Mouse (Mus musculus): ENCODE results near the gene Bag2. TPM values are rescaled to one million over a fixed set of nuclear protein-coding genes. Genes with fewer than 3 reads are reported as not detected.

Gene Bag2
- polyA plus RNA-seq (2012; rRNA removed), result 17.3 and 17.5 TPM in 2 replicates

DNA sequence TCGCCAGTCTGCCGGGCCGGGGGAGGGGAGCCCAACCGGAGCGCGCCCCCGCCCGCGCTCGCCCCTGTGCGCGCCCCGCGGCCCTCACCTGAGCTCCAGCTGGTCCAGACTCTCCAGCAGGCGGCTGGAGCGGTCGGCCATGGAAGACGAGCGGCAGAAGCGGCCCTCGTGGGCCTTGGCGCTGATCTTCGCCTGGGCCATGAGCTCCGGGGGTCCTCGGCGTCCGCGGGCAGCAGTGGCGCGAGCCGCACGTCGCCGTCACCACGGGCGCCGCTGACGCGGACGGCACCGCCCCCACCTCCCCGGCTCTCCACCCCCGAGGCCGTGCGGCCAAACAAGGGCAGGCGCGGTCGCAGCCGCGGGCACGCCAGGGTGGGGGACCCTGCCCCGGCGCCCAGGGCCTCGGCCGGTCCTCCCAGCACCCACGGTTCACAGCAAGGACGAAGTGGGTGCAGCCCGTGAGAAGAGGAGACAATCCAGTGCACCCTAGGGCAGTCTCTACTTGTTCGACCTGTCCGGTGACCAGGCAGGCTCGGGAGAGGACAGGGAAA lies at the start of gene Bag2:
Bag2 (minus strand) TSS at position 305 of the 551 bp plus-strand sequence.
- Histone ChIP-seq H3K4me3 (ENCODE audit: insufficient read depth, low read length) (peak within 1 kb of the TSS; percentile 56), H3K4me1 (ENCODE audit: control insufficient read depth, insufficient read depth, low read length) (peaks cover 2% of the 10 kb centered on the region; the same call in 1 of the 2 replicates), H3K27ac (ENCODE audit: insufficient read depth, low read length) (peak within 1 kb of the TSS; percentile 33)
- TF ChIP-seq CTCF (IDR thresholded peaks at IDR 0.05; ENCODE audit: extremely low read depth, insufficient read depth, low read length), result no peak
- TF ChIP-seq POLR2A (IDR thresholded peaks at IDR 0.05; ENCODE audit: extremely low read depth, insufficient read depth, low read length), result no peak

GRCm38 (mm10) chr1:33803323-33803722 lies 45.7 kb upstream of the Bag2 start:
- Histone ChIP-seq H3K4me1 (ENCODE audit: control insufficient read depth, insufficient read depth, low read length) (no peaks in the 10 kb centered on the region; the same call in 1 of the 2 replicates), H3K27ac (ENCODE audit: insufficient read depth, low read length) (no peak overlapping the region), H3K4me3 (ENCODE audit: insufficient read depth, low read length) (no peak overlapping the region)
- TF ChIP-seq POLR2A (IDR thresholded peaks at IDR 0.05; ENCODE audit: extremely low read depth, insufficient read depth, low read length) (no peak), CTCF (IDR thresholded peaks at IDR 0.05; ENCODE audit: extremely low read depth, insufficient read depth, low read length) (no peak)

- no peaks in the 10 kb centered on the region; the same call in 1 of the 2 replicates for H3K4me1 ChIP-seq (ENCODE audit: control insufficient read depth, insufficient read depth, low read length)
- H3K4me3 ChIP-seq (ENCODE audit: insufficient read depth, low read length), result no peak overlapping the region
- TF ChIP-seq POLR2A (IDR thresholded peaks at IDR 0.05; ENCODE audit: extremely low read depth, insufficient read depth, low read length) (no peak), CTCF (IDR thresholded peaks at IDR 0.05; ENCODE audit: extremely low read depth, insufficient read depth, low read length) (no peak)
- no peak overlapping the region for H3K27ac ChIP-seq (ENCODE audit: insufficient read depth, low read length)
Measured at GRCm38 (mm10) chr1:33799620-33800019, 42.0 kb upstream of the Bag2 start.

- Histone ChIP-seq H3K4me3 (ENCODE audit: insufficient read depth, low read length) (no peak overlapping the region), H3K27ac (ENCODE audit: insufficient read depth, low read length) (no peak overlapping the region), H3K4me1 (ENCODE audit: control insufficient read depth, insufficient read depth, low read length) (peaks cover 2% of the 10 kb centered on the region; the same call in 1 of the 2 replicates)
- no peak for TF ChIP-seq POLR2A (IDR thresholded peaks at IDR 0.05; ENCODE audit: extremely low read depth, insufficient read depth, low read length)
- no peak for TF ChIP-seq CTCF (IDR thresholded peaks at IDR 0.05; ENCODE audit: extremely low read depth, insufficient read depth, low read length)
Measured at GRCm38 (mm10) chr1:33788493-33788892, 30.9 kb upstream of the Bag2 start.

GRCm38 (mm10) chr1:33788072-33788471 lies 30.5 kb upstream of the Bag2 start:
- TF ChIP-seq POLR2A (IDR thresholded peaks at IDR 0.05; ENCODE audit: extremely low read depth, insufficient read depth, low read length) (no peak), CTCF (IDR thresholded peaks at IDR 0.05; ENCODE audit: extremely low read depth, insufficient read depth, low read length) (no peak)
- Histone ChIP-seq H3K4me1 (ENCODE audit: control insufficient read depth, insufficient read depth, low read length) (peaks cover 2% of the 10 kb centered on the region; the same call in 1 of the 2 replicates), H3K27ac (ENCODE audit: insufficient read depth, low read length) (no peak overlapping the region), H3K4me3 (ENCODE audit: insufficient read depth, low read length) (no peak overlapping the region)

DNA sequence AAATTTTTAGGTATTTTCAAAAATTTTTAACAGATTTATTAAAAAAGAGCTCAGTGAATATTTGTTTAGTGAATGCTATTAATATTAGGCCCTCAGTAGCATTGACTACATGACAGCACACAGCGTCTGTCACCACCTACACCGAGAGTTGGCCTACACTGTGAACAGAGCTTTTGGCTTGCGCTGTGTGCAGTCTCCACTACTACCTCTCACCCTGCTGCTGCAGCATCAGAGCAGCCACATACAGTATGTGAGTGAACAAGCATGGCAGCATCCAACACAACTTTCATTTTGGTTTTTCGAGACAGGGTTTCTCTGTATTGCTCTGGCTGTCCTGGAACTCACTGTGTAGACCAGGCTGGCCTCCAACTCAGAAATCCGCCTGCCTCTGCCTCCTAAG lies 27.0 kb upstream of the Bag2 start:
- Histone ChIP-seq H3K27ac (ENCODE audit: insufficient read depth, low read length) (no peak overlapping the region), H3K4me3 (ENCODE audit: insufficient read depth, low read length) (no peak overlapping the region), H3K4me1 (ENCODE audit: control insufficient read depth, insufficient read depth, low read length) (peaks cover 2% of the 10 kb centered on the region; the same call in 1 of the 2 replicates)
- TF ChIP-seq POLR2A (IDR thresholded peaks at IDR 0.05; ENCODE audit: extremely low read depth, insufficient read depth, low read length) (no peak), CTCF (IDR thresholded peaks at IDR 0.05; ENCODE audit: extremely low read depth, insufficient read depth, low read length) (no peak)

DNA sequence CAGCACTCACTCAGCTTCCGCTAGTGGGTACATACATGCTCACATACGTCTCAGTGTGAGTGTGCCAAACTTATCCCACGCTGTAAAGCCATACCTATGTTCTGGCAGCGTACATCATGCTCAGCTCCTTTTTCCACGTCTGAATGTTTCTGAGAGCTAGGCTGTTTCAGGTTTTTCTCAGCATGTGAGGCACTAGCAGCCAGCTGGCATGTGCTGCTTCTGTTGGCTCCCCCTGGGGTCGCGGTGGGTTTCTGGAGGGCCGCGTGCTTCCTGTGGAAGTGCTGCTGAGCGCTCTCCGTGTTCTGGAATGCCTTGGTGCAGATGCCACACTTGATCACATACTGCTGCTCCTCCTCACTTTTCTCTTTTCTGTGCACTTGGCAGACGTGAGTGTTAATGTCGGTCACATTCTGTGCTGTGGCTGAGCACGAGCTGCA lies 18.6 kb upstream of the Bag2 start:
- no peak overlapping the region for H3K4me3 ChIP-seq (ENCODE audit: insufficient read depth, low read length)
- peaks cover 7% of the 10 kb centered on the region; the same call in 1 of the 2 replicates for H3K4me1 ChIP-seq (ENCODE audit: control insufficient read depth, insufficient read depth, low read length)
- H3K27ac ChIP-seq (ENCODE audit: insufficient read depth, low read length), result 0 out of 2 replicates have a peak overlapping the region, but pooled peaks have one; percentile 39
- TF ChIP-seq POLR2A (IDR thresholded peaks at IDR 0.05; ENCODE audit: extremely low read depth, insufficient read depth, low read length) (no peak), CTCF (IDR thresholded peaks at IDR 0.05; ENCODE audit: extremely low read depth, insufficient read depth, low read length) (no peak)

DNA sequence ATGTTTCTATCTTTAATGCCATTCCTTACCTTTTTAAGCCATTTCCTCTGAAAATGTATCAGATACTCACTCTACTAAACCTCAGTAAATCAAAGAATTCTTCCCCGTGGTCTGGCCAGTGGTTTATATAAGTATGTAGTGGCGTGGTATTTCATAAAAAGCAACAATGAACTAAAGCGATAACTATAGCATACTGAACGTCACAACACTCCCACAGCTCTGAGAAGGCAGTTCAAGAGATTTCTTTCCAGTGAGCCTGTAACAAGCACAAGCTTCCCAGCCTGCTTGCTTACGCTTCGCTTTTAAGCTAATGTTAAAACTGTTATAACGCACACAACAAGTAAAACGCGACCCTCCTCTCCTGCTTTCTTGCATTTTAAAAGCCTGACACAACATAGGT lies 14.5 kb upstream of the Bag2 start:
- no peak overlapping the region for H3K4me3 ChIP-seq (ENCODE audit: insufficient read depth, low read length)
- peaks cover 7% of the 10 kb centered on the region; the same call in 1 of the 2 replicates for H3K4me1 ChIP-seq (ENCODE audit: control insufficient read depth, insufficient read depth, low read length)
- H3K27ac ChIP-seq (ENCODE audit: insufficient read depth, low read length), result no peak overlapping the region
- TF ChIP-seq CTCF (IDR thresholded peaks at IDR 0.05; ENCODE audit: extremely low read depth, insufficient read depth, low read length) (no peak), POLR2A (IDR thresholded peaks at IDR 0.05; ENCODE audit: extremely low read depth, insufficient read depth, low read length) (no peak)

- no peak overlapping the region for H3K27ac ChIP-seq (ENCODE audit: insufficient read depth, low read length)
- no peak overlapping the region for H3K4me3 ChIP-seq (ENCODE audit: insufficient read depth, low read length)
- H3K4me1 ChIP-seq (ENCODE audit: control insufficient read depth, insufficient read depth, low read length), result peaks cover 5% of the 10 kb centered on the region; the same call in 1 of the 2 replicates
- TF ChIP-seq POLR2A (IDR thresholded peaks at IDR 0.05; ENCODE audit: extremely low read depth, insufficient read depth, low read length) (no peak), CTCF (IDR thresholded peaks at IDR 0.05; ENCODE audit: extremely low read depth, insufficient read depth, low read length) (no peak)
Measured at GRCm38 (mm10) chr1:33771621-33772020, 14.0 kb upstream of the Bag2 start.

DNA sequence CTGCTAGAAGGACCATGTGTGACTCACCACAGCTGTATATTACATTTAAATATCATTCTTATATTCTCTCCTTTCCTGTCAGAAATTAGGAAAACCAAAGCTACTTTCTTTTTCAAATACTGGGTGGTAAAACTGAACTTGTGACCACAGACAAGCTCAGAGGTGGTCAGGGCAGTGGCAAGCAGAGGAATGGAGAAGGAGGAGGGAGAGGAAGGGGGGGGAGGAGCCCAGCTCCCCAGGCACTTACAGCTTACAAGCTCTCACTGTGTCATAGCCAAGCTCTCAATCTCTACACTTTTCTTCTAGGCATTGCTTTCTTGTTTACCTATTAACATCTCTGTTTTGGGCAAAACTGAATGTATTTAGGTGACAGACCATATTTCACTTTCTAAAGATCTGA lies 11.2 kb upstream of the Bag2 start:
- 0 out of 2 replicates have a peak, but pooled peaks cover 3% of the 10 kb centered on the region for H3K4me1 ChIP-seq (ENCODE audit: control insufficient read depth, insufficient read depth, low read length)
- TF ChIP-seq POLR2A (IDR thresholded peaks at IDR 0.05; ENCODE audit: extremely low read depth, insufficient read depth, low read length) (no peak), CTCF (IDR thresholded peaks at IDR 0.05; ENCODE audit: extremely low read depth, insufficient read depth, low read length) (no peak)
- H3K4me3 ChIP-seq (ENCODE audit: insufficient read depth, low read length), result no peak overlapping the region
- no peak overlapping the region for H3K27ac ChIP-seq (ENCODE audit: insufficient read depth, low read length)
